Mouse (Mus musculus): ENCODE data around the gene Dchs1. TPM values are rescaled to one million over a fixed set of nuclear protein-coding genes. Genes with fewer than 3 reads are reported as not detected.

The Dchs1 gene
- polyA plus RNA-seq, 1 experiment from 2014 or later, result 2.2 TPM

DNA sequence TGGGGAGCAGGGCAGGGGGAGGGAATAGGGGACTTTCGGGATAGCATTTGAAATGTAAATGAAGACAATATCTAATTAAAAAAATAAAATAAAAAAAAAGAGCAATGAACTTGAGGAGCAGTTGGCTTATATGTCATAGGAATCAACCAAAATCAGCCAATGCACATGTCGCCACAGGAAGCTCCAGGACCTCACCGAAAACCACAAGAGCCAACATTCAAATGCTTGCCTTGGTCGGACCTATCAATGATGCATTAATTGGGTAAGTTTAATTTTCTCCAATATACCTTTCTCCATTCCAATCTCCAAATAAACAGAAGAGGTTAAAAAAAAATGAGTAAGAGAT is 60.5 kb downstream of the Dchs1 start:
- H3K4me2 ChIP-seq (replicated peaks; ENCODE audit: low read depth), result no peak overlapping the region
- H3K36me3 ChIP-seq (ENCODE audit: control insufficient read depth, insufficient read depth), result peaks cover 22% of the 10 kb centered on the region; the same call in 1 of the 2 replicates
- H3K27ac ChIP-seq (ENCODE audit: low read depth, low read length), result no peak overlapping the region
- H3K9ac ChIP-seq (ENCODE audit: low read depth, low read length), result no peak overlapping the region
- H3K27me3 ChIP-seq (replicated peaks; ENCODE audit: control insufficient read depth, insufficient read depth, low read length), result no peaks in the 10 kb centered on the region
- no peaks in the 10 kb centered on the region for H3K4me1 ChIP-seq (replicated peaks; ENCODE audit: control insufficient read depth, insufficient read depth, low read length)
- ATAC-seq, result no peak
- no peak for TF ChIP-seq CTCF (IDR thresholded peaks at IDR 0.05; ENCODE audit: low read depth)
- no peaks in the 10 kb centered on the region for H3K9me3 ChIP-seq (ENCODE audit: control insufficient read depth)
- 93% methylated on average over 4 of the region's 4 CpGs for WGBS
- H3K4me3 ChIP-seq (ENCODE audit: low read depth, low read length), result no peak overlapping the region

- peak; percentile 94 for TF ChIP-seq CTCF (IDR thresholded peaks at IDR 0.05; ENCODE audit: low read depth)
- H3K9ac ChIP-seq (ENCODE audit: low read depth, low read length), result no peak overlapping the region
- WGBS, result 80% methylated on average over 4 of the region's 4 CpGs
These were observed 61.1 kb downstream of the Dchs1 start for GRCm38 (mm10) chr7:105726144-105726979.

GRCm38 (mm10) chr7:105721916-105722315 is 65.5 kb downstream of the Dchs1 start:
- no peak for TF ChIP-seq CTCF (IDR thresholded peaks at IDR 0.05; ENCODE audit: low read depth)
- Histone ChIP-seq H3K9ac (ENCODE audit: low read depth, low read length) (no peak overlapping the region), H3K27me3 (replicated peaks; ENCODE audit: control insufficient read depth, insufficient read depth, low read length) (no peaks in the 10 kb centered on the region), H3K4me1 (replicated peaks; ENCODE audit: control insufficient read depth, insufficient read depth, low read length) (no peaks in the 10 kb centered on the region), H3K36me3 (ENCODE audit: control insufficient read depth, insufficient read depth) (no peaks in the 10 kb centered on the region), H3K4me3 (ENCODE audit: low read depth, low read length) (no peak overlapping the region), H3K9me3 (ENCODE audit: control insufficient read depth) (no peaks in the 10 kb centered on the region), H3K27ac (ENCODE audit: low read depth, low read length) (no peak overlapping the region), H3K4me2 (replicated peaks; ENCODE audit: low read depth) (no peak overlapping the region)
- WGBS, result 62% methylated on average over 2 of the region's 2 CpGs
- ATAC-seq, result no peak

More at GRCm38 (mm10) chr7:105726144-105726979, 61.1 kb downstream of the Dchs1 start:
- peak; percentile 73; the same call in 1 of the 2 replicates for ATAC-seq
- Histone ChIP-seq H3K27me3 (replicated peaks; ENCODE audit: control insufficient read depth, insufficient read depth, low read length) (no peaks in the 10 kb centered on the region), H3K36me3 (ENCODE audit: control insufficient read depth, insufficient read depth) (peaks cover 17% of the 10 kb centered on the region; the same call in 1 of the 2 replicates), H3K4me2 (replicated peaks; ENCODE audit: low read depth) (no peak overlapping the region), H3K4me3 (ENCODE audit: low read depth, low read length) (no peak overlapping the region), H3K9me3 (ENCODE audit: control insufficient read depth) (no peaks in the 10 kb centered on the region), H3K4me1 (replicated peaks; ENCODE audit: control insufficient read depth, insufficient read depth, low read length) (no peaks in the 10 kb centered on the region), H3K27ac (ENCODE audit: low read depth, low read length) (no peak overlapping the region)

DNA sequence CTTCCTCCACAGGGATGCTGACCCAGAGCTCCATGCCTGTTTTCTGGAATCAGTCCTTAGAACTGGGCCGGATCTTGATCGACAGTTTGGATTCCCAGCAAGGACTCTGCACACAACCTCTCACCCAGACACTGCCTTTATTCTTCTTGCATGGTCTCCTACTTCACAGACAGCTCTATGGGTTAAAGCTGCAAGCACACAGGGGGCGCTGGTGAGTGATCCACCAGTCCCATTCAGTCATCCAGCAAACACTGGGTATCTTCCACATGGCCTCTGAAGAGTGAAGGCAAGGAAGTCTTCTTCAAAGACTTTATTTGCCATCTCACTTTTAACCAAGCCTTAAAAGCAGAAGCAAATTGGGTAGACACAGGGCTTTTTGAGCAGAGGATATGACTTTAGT is 72.1 kb downstream of the Dchs1 start:
- 69% methylated on average over 3 of the region's 3 CpGs for WGBS
- no peaks in the 10 kb centered on the region for H3K9me3 ChIP-seq (ENCODE audit: control insufficient read depth)
- H3K27me3 ChIP-seq (replicated peaks; ENCODE audit: control insufficient read depth, insufficient read depth, low read length), result no peaks in the 10 kb centered on the region

GRCm38 (mm10) chr7:105708733-105709132 is 78.7 kb downstream of the Dchs1 start:
- WGBS, result 88% methylated on average over 5 of the region's 5 CpGs
- H3K36me3 ChIP-seq (ENCODE audit: control insufficient read depth, insufficient read depth), result no peaks in the 10 kb centered on the region
- no peak overlapping the region for H3K4me2 ChIP-seq (replicated peaks; ENCODE audit: low read depth)
- no peak for ATAC-seq
- H3K4me3 ChIP-seq (ENCODE audit: low read depth, low read length), result no peak overlapping the region
- H3K9me3 ChIP-seq (ENCODE audit: control insufficient read depth), result no peaks in the 10 kb centered on the region
- H3K9ac ChIP-seq (ENCODE audit: low read depth, low read length), result no peak overlapping the region
- no peaks in the 10 kb centered on the region for H3K27me3 ChIP-seq (replicated peaks; ENCODE audit: control insufficient read depth, insufficient read depth, low read length)
- H3K27ac ChIP-seq (ENCODE audit: low read depth, low read length), result no peak overlapping the region
- no peak for TF ChIP-seq CTCF (IDR thresholded peaks at IDR 0.05; ENCODE audit: low read depth)
- H3K4me1 ChIP-seq (replicated peaks; ENCODE audit: control insufficient read depth, insufficient read depth, low read length), result no peaks in the 10 kb centered on the region

More for the DNA sequence above, 72.1 kb downstream of the Dchs1 start:
- H3K36me3 ChIP-seq (ENCODE audit: control insufficient read depth, insufficient read depth), result no peaks in the 10 kb centered on the region
- no peak overlapping the region for H3K4me2 ChIP-seq (replicated peaks; ENCODE audit: low read depth)
- TF ChIP-seq CTCF (IDR thresholded peaks at IDR 0.05; ENCODE audit: low read depth), result peak; percentile 32; the same call in 1 of the 2 replicates
- H3K9ac ChIP-seq (ENCODE audit: low read depth, low read length), result no peak overlapping the region
- ATAC-seq, result no peak
- H3K27ac ChIP-seq (ENCODE audit: low read depth, low read length), result no peak overlapping the region
- no peaks in the 10 kb centered on the region for H3K4me1 ChIP-seq (replicated peaks; ENCODE audit: control insufficient read depth, insufficient read depth, low read length)
- no peak overlapping the region for H3K4me3 ChIP-seq (ENCODE audit: low read depth, low read length)

- no peak for ATAC-seq
- no peaks in the 10 kb centered on the region for H3K27me3 ChIP-seq (replicated peaks; ENCODE audit: control insufficient read depth, insufficient read depth, low read length)
- 85% methylated on average over 4 of the region's 4 CpGs for WGBS
- H3K9me3 ChIP-seq (ENCODE audit: control insufficient read depth), result no peaks in the 10 kb centered on the region
- no peak overlapping the region for H3K4me3 ChIP-seq (ENCODE audit: low read depth, low read length)
- no peak overlapping the region for H3K27ac ChIP-seq (ENCODE audit: low read depth, low read length)
- H3K36me3 ChIP-seq (ENCODE audit: control insufficient read depth, insufficient read depth), result no peaks in the 10 kb centered on the region
- H3K9ac ChIP-seq (ENCODE audit: low read depth, low read length), result no peak overlapping the region
- TF ChIP-seq CTCF (IDR thresholded peaks at IDR 0.05; ENCODE audit: low read depth), result no peak
- no peaks in the 10 kb centered on the region for H3K4me1 ChIP-seq (replicated peaks; ENCODE audit: control insufficient read depth, insufficient read depth, low read length)
- no peak overlapping the region for H3K4me2 ChIP-seq (replicated peaks; ENCODE audit: low read depth)
These were observed 83.6 kb downstream of the Dchs1 start for GRCm38 (mm10) chr7:105703816-105704215.
